Mouse (Mus musculus) brown adipose tissue, adult 24 weeks (tissue): ENCODE results near the gene Gm826. TPM values are rescaled to one million over a fixed set of nuclear protein-coding genes. Genes with fewer than 3 reads are reported as not detected.

Experiments
- H3K27ac ChIP-seq: fragments of 200-500 bp; replicated peaks from 2 replicates; pipeline ENCODE4 v1.5.1; 2012; ENCODE audit warnings: low read depth, mild to moderate bottlenecking, low read length
- H3K4me1 ChIP-seq: fragments of 200-500 bp; 2 replicates; pipeline ENCODE4 v1.6.1; 2012; ENCODE audit warnings: low read length, mixed read lengths; ENCODE audit not compliant: control insufficient read depth, insufficient read depth, insufficient read length
- H3K4me3 ChIP-seq: fragments of 200-500 bp; 2 replicates; pipeline ENCODE4 v1.5.1; 2012; ENCODE audit warnings: low read depth, mild to moderate bottlenecking, low read length, moderate library complexity; ENCODE audit not compliant: insufficient read depth
- polyA plus RNA-seq: library from polyadenylated mRNA; stranded (reverse); fragments of >200 nt; gene quantifications from 2 replicates; pipeline ENCODE4 v1.2.4, GENCODE M21; 2012; ENCODE audit not compliant: missing spikeins, insufficient read depth, insufficient read length

The Gm826 gene
- polyA plus RNA-seq, 1 experiment: 2.1 TPM

- H3K4me3 ChIP-seq: no peak overlapping the region
- H3K4me1 ChIP-seq: peaks cover 6% of the 10 kb centered on the region
- H3K27ac ChIP-seq: no peak overlapping the region
Measured at GRCm38 (mm10) chr2:160335043-160335442, 1.1 kb upstream of the Gm826 start.

- Histone ChIP-seq H3K27ac (peak overlapping the region; percentile 94), H3K4me1 (peaks cover 6% of the 10 kb centered on the region), H3K4me3 (no peak overlapping the region)
Measured at GRCm38 (mm10) chr2:160332516-160333325, 1.2 kb downstream of the Gm826 start.

GRCm38 (mm10) chr2:160328886-160329285, 5.1 kb downstream of the Gm826 start:
- Histone ChIP-seq H3K4me1 (peaks cover 6% of the 10 kb centered on the region), H3K4me3 (no peak overlapping the region)

GRCm38 (mm10) chr2:160327716-160328115, 6.2 kb downstream of the Gm826 start:
- Histone ChIP-seq H3K4me3 (no peak overlapping the region), H3K4me1 (peaks cover 3% of the 10 kb centered on the region; the same call in 1 of the 2 replicates), H3K27ac (no peak overlapping the region)

More at GRCm38 (mm10) chr2:160328886-160329285, 5.1 kb downstream of the Gm826 start:
- H3K27ac ChIP-seq: no peak overlapping the region

- Histone ChIP-seq H3K4me1 (peaks cover 3% of the 10 kb centered on the region; the same call in 1 of the 2 replicates), H3K4me3 (no peak overlapping the region), H3K27ac (no peak overlapping the region)
Measured at GRCm38 (mm10) chr2:160327167-160327566, 6.8 kb downstream of the Gm826 start.

- H3K4me1 ChIP-seq: peaks cover 3% of the 10 kb centered on the region; the same call in 1 of the 2 replicates
- H3K4me3 ChIP-seq: no peak overlapping the region
- H3K27ac ChIP-seq: no peak overlapping the region
Measured at GRCm38 (mm10) chr2:160325105-160325644, 8.8 kb downstream of the Gm826 start.

GRCm38 (mm10) chr2:160321829-160322228, 12.1 kb downstream of the Gm826 start:
- Histone ChIP-seq H3K4me1 (no peaks in the 10 kb centered on the region), H3K27ac (no peak overlapping the region), H3K4me3 (no peak overlapping the region)

GRCm38 (mm10) chr2:160318255-160318654, 15.7 kb downstream of the Gm826 start:
- H3K4me3 ChIP-seq: no peak overlapping the region
- no peaks in the 10 kb centered on the region; the same call in 1 of the 2 replicates for H3K4me1 ChIP-seq
- no peak overlapping the region for H3K27ac ChIP-seq

GRCm38 (mm10) chr2:160313595-160314007, 20.4 kb downstream of the Gm826 start:
- Histone ChIP-seq H3K27ac (no peak overlapping the region), H3K4me1 (no peaks in the 10 kb centered on the region; the same call in 1 of the 2 replicates), H3K4me3 (no peak overlapping the region)

GRCm38 (mm10) chr2:160305070-160305469, 28.9 kb downstream of the Gm826 start:
- no peak overlapping the region for H3K4me3 ChIP-seq

GRCm38 (mm10) chr2:160303992-160304391, 30.0 kb downstream of the Gm826 start:
- Histone ChIP-seq H3K27ac (no peak overlapping the region), H3K4me1 (no peaks in the 10 kb centered on the region), H3K4me3 (no peak overlapping the region)

More at GRCm38 (mm10) chr2:160305070-160305469, 28.9 kb downstream of the Gm826 start:
- H3K4me1 ChIP-seq: no peaks in the 10 kb centered on the region
- no peak overlapping the region for H3K27ac ChIP-seq

- no peak overlapping the region for H3K27ac ChIP-seq
Measured at GRCm38 (mm10) chr2:160302013-160302412, 31.9 kb downstream of the Gm826 start.

GRCm38 (mm10) chr2:160298586-160298985, 35.4 kb downstream of the Gm826 start:
- Histone ChIP-seq H3K4me1 (no peaks in the 10 kb centered on the region), H3K4me3 (no peak overlapping the region), H3K27ac (no peak overlapping the region)

More at GRCm38 (mm10) chr2:160302013-160302412, 31.9 kb downstream of the Gm826 start:
- Histone ChIP-seq H3K4me3 (no peak overlapping the region), H3K4me1 (no peaks in the 10 kb centered on the region)

GRCm38 (mm10) chr2:160288538-160289151, 45.3 kb downstream of the Gm826 start:
- no peaks in the 10 kb centered on the region for H3K4me1 ChIP-seq
- no peak overlapping the region for H3K27ac ChIP-seq
- H3K4me3 ChIP-seq: no peak overlapping the region

GRCm38 (mm10) chr2:160275959-160276657, 57.9 kb downstream of the Gm826 start:
- H3K4me1 ChIP-seq: no peaks in the 10 kb centered on the region
- no peak overlapping the region for H3K4me3 ChIP-seq
- H3K27ac ChIP-seq: no peak overlapping the region
